Mouse (Mus musculus): Measurements from ENCODE around the gene Ndel1. TPM values are rescaled to one million over a fixed set of nuclear protein-coding genes. Genes with fewer than 3 reads are reported as not detected.

The Ndel1 gene
- polyA plus RNA-seq (2017; shearing (Covaris generic)), result 10 to 100 TPM; 31.4 to 37.2 TPM

DNA sequence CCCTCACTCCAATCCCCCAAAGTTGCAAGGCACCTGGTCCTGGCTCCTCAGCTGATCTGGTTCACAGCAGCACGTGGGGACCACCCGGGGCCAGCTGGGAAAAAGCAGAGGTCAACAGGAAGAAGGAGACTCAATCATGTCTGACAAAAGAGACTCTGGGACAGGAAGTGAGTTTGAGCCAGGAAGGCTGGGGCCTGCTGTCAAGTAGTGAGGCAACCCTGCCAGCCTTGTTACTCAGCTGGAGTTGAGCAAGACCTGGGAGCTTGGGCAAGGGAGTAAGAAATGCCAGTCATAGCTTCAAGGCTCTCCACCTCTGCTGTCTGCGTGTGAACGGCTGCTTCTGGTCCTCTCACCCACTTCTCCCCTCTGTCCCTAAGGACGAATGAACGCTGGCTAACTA, at the start of gene Ndel1:
Gene Ndel1, minus strand, starts transcription at position 111 of the 400 bp plus-strand sequence.
- no peak for ATAC-seq

GRCm38 (mm10) chr11:68914566-68914965, 42.9 kb upstream of the Ndel1 start:
- ATAC-seq, result no peak

DNA sequence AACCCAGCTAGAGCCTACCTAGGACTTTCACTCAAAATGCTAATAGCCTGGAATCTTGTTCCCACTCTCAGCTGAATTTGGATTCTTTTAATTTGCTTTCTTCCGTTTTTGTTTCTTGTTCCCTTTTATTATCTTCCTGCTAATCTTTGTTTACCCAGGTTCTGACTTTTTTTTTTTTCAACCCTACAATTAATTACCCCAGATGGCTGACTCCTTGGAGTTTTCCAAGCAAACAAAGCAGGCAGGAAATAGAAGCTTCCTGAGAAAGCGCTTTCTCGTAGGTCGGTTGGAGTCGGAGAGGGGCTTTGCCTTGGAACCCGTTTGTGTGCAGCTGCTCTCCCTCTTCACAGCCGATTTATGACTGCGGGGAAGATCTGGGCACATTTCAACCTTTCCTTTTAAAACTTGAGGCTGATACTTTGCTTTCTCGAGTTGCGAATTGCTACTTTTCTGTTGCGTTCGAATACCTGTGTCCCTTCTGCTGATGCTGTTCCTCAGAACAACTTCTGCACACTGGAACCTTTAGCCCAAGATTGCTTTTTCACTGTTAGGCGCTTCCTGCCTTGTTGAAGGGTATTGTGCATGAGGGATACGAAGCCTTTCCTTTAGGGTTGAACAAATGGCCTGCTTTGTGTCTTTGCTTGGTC, 40.0 kb upstream of the Ndel1 start:
- ATAC-seq, result no peak

GRCm38 (mm10) chr11:68908846-68909503, 37.3 kb upstream of the Ndel1 start:
- ATAC-seq, result no peak

DNA sequence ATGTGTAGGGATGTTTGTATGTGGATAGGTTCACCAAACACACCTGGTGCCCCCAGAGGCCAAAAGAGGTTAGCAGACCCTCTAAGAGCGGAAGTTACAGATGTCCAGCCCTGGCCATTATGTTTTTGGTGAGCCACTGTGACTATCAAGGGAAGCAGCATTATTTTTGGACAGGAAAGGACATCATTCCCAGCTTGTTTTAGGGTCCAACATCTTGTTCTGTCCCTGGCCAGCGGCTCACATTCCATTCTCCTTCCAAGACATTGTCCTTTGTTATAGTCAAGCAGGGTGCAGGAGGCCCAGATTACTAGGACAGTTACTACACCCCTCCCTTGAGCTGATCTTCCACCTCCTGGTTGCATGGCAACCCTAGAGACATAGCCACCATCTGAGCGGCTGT, 35.6 kb upstream of the Ndel1 start:
- no peak for ATAC-seq

GRCm38 (mm10) chr11:68906461-68906790, 34.8 kb upstream of the Ndel1 start:
- no peak for ATAC-seq

DNA sequence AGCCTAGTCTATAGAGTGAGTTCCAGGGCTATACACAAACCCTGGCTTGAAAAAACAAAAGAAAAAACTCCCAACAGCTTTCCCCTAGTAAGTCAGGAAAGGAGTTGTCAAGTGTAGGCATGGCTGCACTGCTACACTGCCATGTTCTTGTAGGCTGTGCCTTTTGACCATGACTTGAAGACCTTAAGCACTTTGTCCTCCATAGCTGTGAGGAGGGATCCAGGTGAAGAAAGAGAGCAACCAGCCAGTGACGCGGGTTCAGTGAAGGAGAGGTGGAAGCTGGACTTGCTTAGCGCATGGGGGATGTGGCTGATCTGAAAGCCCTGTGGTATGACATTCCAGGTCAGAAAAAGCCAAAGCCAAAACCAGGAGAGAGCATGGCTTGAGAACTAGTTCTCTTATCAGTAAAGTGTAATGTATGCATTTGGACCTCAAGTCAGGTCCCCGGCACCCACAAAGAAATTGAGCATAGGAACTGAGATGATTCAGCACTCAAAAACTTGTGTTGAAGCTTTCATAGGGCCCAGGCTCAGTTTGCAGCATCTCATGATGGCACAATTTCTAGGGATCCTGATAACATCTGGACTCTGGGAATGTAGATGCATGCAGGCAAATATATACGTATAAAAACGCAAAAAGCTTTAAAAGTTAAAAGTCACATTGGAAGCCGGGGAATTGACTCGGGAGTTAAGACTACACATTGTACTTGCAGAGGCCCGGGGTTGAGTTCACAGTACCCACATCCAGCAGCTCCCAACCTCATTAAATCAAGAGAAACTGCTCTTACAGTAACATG, 34.2 kb upstream of the Ndel1 start:
- ATAC-seq, result no peak

DNA sequence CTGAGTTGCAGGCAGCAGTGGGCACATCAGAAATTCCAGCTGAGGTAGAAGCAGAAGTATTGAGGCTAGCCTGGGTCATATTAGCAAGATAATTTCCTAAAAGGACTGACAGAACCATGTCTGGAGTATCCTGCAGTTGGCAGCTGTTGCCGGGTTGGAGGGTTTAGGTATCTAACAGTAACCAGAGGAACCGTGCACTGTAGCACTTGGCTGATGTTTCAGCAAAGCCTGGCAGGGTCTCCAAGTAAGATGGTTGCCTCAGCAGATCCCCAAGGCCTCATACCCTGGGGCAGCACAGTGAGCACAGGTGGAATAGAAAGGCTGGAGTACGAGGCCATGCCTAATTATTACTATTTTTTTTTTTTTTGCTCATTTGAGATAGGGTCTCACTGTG, 33.5 kb upstream of the Ndel1 start:
- ATAC-seq, result no peak

GRCm38 (mm10) chr11:68904375-68905137, 32.9 kb upstream of the Ndel1 start:
- ATAC-seq, result no peak

DNA sequence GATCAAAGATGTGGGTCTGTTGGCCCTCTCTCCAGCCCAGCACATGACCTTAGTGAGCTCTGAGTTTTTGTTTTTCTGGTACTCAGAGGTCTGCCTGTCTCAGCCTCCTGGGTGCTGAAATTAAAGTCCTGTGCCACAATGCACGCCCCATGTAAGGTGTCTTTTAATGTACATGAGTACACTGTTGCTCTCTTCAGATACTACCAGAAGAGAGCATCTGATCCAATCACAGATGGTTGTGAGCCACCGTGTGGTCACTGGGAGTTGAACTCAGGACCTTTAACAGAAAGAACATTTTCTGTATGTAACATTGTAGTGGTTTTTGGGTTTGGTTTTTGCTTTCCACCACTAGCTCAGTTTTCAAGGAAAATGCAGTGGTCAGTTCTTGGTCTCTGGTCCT, 32.1 kb upstream of the Ndel1 start:
- no peak for ATAC-seq

DNA sequence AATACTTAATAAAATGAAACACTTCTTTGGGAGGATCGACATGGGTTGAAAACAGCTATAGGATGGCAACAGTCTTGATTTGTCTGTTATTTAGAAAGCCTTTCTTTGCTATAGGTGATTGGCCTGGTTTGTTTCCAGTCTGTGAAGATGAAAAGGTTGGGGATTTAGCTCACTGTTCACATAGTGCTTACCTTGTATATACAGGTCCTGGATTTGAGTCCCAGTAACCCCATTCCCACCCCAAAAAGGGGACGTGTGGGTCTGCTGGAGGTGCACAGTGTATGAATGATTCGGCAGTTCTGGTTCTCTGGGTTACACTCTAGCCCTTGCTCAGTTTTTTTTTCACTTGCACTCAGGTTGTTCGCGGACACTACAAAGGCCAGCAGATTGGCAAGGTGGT, 31.2 kb upstream of the Ndel1 start:
- ATAC-seq, result no peak

DNA sequence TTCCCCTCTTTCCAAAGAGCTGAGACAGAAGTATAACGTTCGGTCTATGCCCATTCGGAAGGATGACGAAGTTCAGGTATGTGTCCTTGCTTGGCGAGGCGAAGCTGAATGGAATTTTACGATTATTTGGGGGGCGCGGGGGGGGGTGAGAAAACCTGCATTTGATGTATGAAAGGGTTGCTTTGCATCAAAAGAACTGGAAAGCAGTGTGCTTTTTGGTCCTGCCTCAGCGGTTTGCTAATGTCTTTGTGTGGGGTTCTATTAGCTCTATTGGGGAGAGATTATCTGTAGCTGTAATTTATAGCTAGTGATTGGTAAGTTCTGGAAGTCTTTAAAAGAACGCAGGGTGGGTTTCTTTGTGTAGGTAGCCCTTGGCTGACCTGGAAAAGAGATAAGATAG, 30.7 kb upstream of the Ndel1 start:
- ATAC-seq, result no peak

DNA sequence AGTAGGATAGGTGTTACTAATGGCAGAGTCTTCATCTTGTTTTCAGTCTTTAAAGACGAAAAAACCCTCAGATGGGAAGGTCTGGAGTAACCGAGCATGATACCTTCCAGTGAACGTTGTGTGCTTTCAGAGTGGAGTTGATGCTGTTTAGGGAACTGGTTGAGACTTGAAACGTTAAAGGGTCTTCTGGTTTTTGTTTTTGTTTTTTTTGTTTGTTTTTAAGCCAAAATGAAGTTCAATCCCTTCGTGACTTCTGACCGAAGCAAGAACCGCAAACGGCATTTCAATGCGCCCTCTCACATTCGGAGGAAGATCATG, 30.3 kb upstream of the Ndel1 start:
- no peak for ATAC-seq

DNA sequence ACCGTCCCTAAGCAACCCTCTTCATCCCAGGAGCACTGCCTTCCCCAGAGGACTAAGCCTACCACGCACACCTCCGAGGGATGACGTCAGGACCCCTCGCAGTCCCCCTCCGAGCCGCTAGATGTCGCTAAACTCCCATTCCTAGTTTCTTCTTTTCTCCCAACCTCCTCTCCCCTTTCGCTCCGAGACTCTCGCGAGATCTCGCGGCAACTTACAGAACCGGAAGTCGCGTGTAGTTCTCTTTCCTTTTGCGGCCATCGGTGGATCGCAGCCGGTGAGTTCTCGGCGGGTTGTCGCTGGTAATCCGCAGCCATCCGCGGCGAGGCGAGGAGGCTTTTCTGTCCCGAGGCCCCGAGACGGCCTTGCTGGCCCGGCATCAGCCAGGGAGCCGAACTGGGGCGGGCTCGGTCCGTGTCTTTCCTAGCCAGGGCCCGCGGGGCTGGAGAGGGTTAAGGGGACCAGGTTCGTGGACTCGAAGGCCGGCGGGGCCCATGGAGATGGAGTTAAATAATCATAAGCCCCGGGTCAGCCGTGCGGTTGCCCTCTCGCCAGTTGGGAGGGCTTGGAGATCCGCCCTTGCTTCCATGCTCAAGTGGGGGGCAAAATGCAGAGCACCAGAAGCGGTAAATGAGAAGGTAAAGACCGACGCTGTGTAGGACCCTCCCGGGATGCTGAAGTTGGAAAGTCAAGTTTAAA, 29.8 kb upstream of the Ndel1 start, which contains the start of gene Rpl26:
Gene Rpl26, plus strand, starts transcription at position 233 of the 696 bp plus-strand sequence.
- peak; percentile 90 for ATAC-seq

DNA sequence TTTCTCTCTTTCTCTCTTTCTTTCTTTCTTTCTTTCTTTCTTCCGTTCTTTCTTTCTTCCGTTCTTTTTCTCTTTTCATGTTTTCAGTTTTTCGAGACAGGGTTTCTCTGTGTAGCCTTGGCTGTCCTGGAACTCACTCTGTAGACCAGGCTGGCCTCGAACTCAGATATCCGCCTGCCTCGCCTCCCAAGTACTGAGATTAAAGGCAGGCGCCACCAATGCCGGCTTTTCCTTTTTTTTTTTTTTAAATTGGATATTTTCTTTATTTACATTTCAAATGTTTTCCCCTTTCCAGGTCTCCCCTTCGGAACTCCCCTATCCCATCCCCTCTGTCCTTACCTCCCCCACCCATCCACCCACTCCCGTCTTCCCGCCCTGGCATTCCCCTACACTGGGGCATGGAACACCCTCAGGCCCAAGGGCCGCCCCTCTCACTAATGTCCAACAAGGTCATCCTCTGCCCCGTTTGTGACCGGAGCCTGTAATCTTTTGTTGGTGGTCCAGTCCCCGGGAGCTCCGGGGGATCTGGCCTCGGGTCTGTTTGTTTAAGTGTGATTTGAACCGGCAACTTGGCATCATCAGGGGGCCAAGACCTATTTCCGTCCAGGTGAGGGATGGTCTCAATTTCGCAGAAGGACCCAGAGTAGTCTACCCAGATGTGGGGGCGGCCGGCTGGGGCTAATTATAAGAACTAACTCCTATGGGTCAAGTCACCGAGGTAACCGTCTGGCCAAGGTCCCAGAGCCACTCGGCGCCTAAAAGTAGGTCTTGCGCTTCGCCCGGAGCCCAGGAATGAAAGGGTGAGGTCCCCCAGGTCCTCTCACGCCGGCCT, 29.1 kb upstream of the Ndel1 start:
- no peak for ATAC-seq

DNA sequence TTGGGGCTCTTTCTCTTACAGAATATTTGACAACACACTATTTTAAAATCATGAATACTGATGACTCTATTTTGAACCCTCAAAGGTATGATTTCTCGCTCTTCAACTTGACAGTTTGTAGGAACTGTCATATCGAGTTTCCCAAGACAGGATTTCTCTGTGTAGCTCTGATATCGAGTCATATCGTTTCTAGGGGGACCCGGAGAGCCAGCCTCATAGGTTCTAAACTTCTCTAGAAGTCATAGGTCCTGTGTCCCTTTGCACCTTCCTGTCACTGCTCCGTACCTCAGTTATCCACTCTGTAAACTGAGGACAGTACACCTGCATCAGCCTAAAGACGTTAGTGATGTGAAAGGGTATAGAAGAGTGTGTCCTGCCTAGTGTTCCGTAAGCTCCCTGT, 28.2 kb upstream of the Ndel1 start:
- no peak for ATAC-seq

DNA sequence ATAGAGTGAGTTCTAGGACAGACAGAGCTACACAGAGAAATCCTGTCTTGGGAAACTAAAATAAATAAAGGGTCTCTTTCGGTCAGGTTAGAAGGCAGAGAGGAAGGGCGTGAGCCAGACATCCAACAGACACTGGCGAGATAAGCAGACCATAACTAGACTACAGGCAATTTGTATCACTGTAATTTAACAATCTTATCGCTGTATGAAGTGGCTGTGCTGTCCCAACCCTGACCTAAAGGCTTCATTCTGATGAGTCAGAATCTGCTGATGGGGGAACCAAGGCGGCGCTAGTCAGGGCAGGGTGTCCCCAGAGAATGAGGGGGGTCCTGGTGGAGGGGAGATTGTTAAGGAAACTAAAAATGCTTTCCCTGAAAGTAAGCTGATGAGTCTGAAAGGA, 27.1 kb upstream of the Ndel1 start:
- ATAC-seq, result no peak

- no peak for ATAC-seq
Measured at GRCm38 (mm10) chr11:68897838-68898237, 26.2 kb upstream of the Ndel1 start.

GRCm38 (mm10) chr11:68897120-68897519, 25.5 kb upstream of the Ndel1 start:
- ATAC-seq, result no peak

- ATAC-seq, result no peak
Measured at GRCm38 (mm10) chr11:68896247-68896646, 24.6 kb upstream of the Ndel1 start.

- ATAC-seq, result no peak
Measured at GRCm38 (mm10) chr11:68893911-68894464, 22.3 kb upstream of the Ndel1 start.
